Mouse (Mus musculus): ENCODE results near the gene Tbc1d10c.
A peak's percentile ranks its signal among the peaks of the same experiment; 100 is the strongest.
"Not testable (repeated sequence)": the region's sequence is repeated elsewhere in the genome, so short reads cannot be mapped to it uniquely, and the experiment has no call there.

DNA sequence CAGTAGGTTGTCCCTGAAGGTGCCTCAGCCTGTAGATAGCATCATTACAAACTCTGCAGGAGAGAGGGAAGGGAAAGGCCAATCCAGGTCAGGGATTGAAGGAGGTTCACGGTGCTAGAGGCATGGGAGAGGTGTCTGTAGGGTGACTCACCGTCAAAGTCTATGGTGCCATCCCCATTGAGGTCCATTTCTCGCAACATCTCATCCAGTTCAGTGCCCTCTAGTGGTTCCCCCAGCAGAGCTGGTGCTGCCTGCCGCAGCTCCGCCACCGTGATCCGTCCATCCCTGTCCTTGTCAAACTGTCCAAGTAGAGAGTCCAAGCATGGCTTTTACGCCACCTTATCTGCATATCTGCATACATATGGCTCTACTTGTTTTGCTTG, 55.1 kb downstream of the Tbc1d10c start:
- TF ChIP-seq POLR2A (IDR thresholded peaks at IDR 0.05; ENCODE audit: low read depth, low read length) (peak; percentile 55; the same call in 1 of the 2 replicates), CTCF (conservative IDR thresholded peaks at IDR 0.05 in 1 of 2, IDR thresholded peaks at IDR 0.05 in 1 of 2; ENCODE audit: low read depth in 2 of 2, low read length in 2 of 2) (peak; percentile 60 to 64), TBP (conservative IDR thresholded peaks at IDR 0.05; ENCODE audit: low read depth, low read length) (peak; percentile 12; the same call in 1 of the 2 replicates), SMC3 (IDR thresholded peaks at IDR 0.05; ENCODE audit: low read depth, low read length) (peak; percentile 46), MYC (IDR thresholded peaks at IDR 0.05; ENCODE audit: low read depth, low read length) (peak; percentile 12; the same call in 1 of the 2 replicates)
- not testable (repeated sequence) for TF ChIP-seq TCF12 (IDR thresholded peaks at IDR 0.05; ENCODE audit: low read depth, low read length); SIN3A (IDR thresholded peaks at IDR 0.05; ENCODE audit: low read length); MAFK (IDR thresholded peaks at IDR 0.05; ENCODE audit: insufficient replicate concordance, low read length); USF1 (IDR thresholded peaks at IDR 0.05; ENCODE audit: low read depth, low read length)
